Mouse (Mus musculus) midbrain, embryonic 12.5 days (tissue): ENCODE data around the gene Kctd20. TPM values are rescaled to one million over a fixed set of nuclear protein-coding genes. Genes with fewer than 3 reads are reported as not detected.
A peak's percentile ranks its signal among the peaks of the same experiment; 100 is the strongest.

Experiments used
- ATAC-seq: fragments of 200-750 bp; cut with Nextera tagmentation; 2 replicates; pipeline ENCODE4 v1.8.0; 2017; ENCODE audit warnings: low read depth, moderate TSS enrichment, moderate library complexity; ENCODE audit not compliant: low FRiP score
- H3K27ac ChIP-seq: fragments of 300-500 bp; sonication (generic); replicated peaks from 2 replicates; pipeline ENCODE4 v1.5.1; 2016; ENCODE audit warnings: mild to moderate bottlenecking
- H3K27me3 ChIP-seq: fragments of 300-500 bp; sonication (generic); 2 replicates; pipeline ENCODE4 v1.6.1; 2016; ENCODE audit warnings: mild to moderate bottlenecking
- H3K36me3 ChIP-seq: fragments of 300-500 bp; sonication (generic); 2 replicates; pipeline ENCODE4 v1.6.1; 2016
- H3K4me1 ChIP-seq: fragments of 300-500 bp; sonication (generic); 2 replicates; pipeline ENCODE4 v1.6.1; 2016
- H3K4me2 ChIP-seq: fragments of 300-500 bp; sonication (generic); replicated peaks from 2 replicates; pipeline ENCODE4 v1.6.1; 2016; ENCODE audit warnings: mild to moderate bottlenecking, moderate library complexity
- H3K4me3 ChIP-seq: fragments of 300-500 bp; sonication (generic); 2 replicates; pipeline ENCODE4 v1.5.1; 2016; ENCODE audit warnings: mild to moderate bottlenecking
- H3K9ac ChIP-seq: fragments of 300-500 bp; sonication (generic); replicated peaks from 2 replicates; pipeline ENCODE4 v1.6.1; 2016; ENCODE audit warnings: mild to moderate bottlenecking, moderate library complexity
- H3K9me3 ChIP-seq: fragments of 300-500 bp; sonication (generic); 2 replicates; pipeline ENCODE4 v1.6.1; 2016; ENCODE audit warnings: mild to moderate bottlenecking
- WGBS: fragments of 180-500 bp; shearing (Covaris S2); methylation state at CpG from one replicate; pipeline ENCODE4 v1.1.7; 2016; 5-methylcytosine and 5-hydroxymethylcytosine counted together
- polyA plus RNA-seq: library from polyadenylated mRNA; unstranded; fragments of >200 nt; fragmentation: Nextera tagmentation; extraction: Ambion mirVana; gene quantifications from 2 replicates; pipeline ENCODE4 v1.2.1, GENCODE M21; 2016

Gene Kctd20
- polyA plus RNA-seq, 1 experiment from 2014 or later: 115 TPM

- H3K9me3 ChIP-seq: no peaks in the 10 kb centered on the region; the same call in 1 of the 2 replicates
- no peak overlapping the region for H3K4me2 ChIP-seq
- H3K4me3 ChIP-seq: no peak overlapping the region
- no peaks in the 10 kb centered on the region for H3K36me3 ChIP-seq
- no peaks in the 10 kb centered on the region for H3K27me3 ChIP-seq
- 91% methylated on average over 7 of the region's 7 CpGs for WGBS
- H3K4me1 ChIP-seq: no peaks in the 10 kb centered on the region
- H3K9ac ChIP-seq: no peak overlapping the region
- ATAC-seq: no peak
- no peak overlapping the region for H3K27ac ChIP-seq
These were observed 15.6 kb upstream of the Kctd20 start for GRCm38 (mm10) chr17:28936133-28936532.

- no peak for ATAC-seq
- WGBS: 79% methylated on average over 10 of the region's 10 CpGs
- Histone ChIP-seq H3K4me2 (no peak overlapping the region), H3K27ac (no peak overlapping the region), H3K36me3 (no peaks in the 10 kb centered on the region), H3K9me3 (no peaks in the 10 kb centered on the region; the same call in 1 of the 2 replicates), H3K9ac (no peak overlapping the region), H3K4me1 (no peaks in the 10 kb centered on the region), H3K4me3 (no peak overlapping the region), H3K27me3 (no peaks in the 10 kb centered on the region)
These were observed 15.0 kb upstream of the Kctd20 start for GRCm38 (mm10) chr17:28936622-28937345.

- no peak for ATAC-seq
- no peak overlapping the region for H3K4me2 ChIP-seq
- 87% methylated on average over 25 of the region's 25 CpGs for WGBS
These were observed 10.8 kb upstream of the Kctd20 start for GRCm38 (mm10) chr17:28940776-28941555.

GRCm38 (mm10) chr17:28942101-28942500 lies 9.6 kb upstream of the Kctd20 start:
- Histone ChIP-seq H3K4me1 (no peaks in the 10 kb centered on the region), H3K27ac (no peak overlapping the region), H3K4me3 (no peak overlapping the region), H3K36me3 (no peaks in the 10 kb centered on the region), H3K9me3 (peaks cover 1% of the 10 kb centered on the region; the same call in 1 of the 2 replicates), H3K9ac (no peak overlapping the region), H3K27me3 (no peaks in the 10 kb centered on the region), H3K4me2 (no peak overlapping the region)
- 83% methylated on average over 10 of the region's 11 CpGs for WGBS
- ATAC-seq: no peak

More at GRCm38 (mm10) chr17:28940776-28941555, 10.8 kb upstream of the Kctd20 start:
- Histone ChIP-seq H3K4me3 (no peak overlapping the region), H3K36me3 (no peaks in the 10 kb centered on the region), H3K27ac (no peak overlapping the region), H3K9ac (no peak overlapping the region), H3K9me3 (no peaks in the 10 kb centered on the region; the same call in 1 of the 2 replicates), H3K27me3 (no peaks in the 10 kb centered on the region), H3K4me1 (no peaks in the 10 kb centered on the region)

DNA sequence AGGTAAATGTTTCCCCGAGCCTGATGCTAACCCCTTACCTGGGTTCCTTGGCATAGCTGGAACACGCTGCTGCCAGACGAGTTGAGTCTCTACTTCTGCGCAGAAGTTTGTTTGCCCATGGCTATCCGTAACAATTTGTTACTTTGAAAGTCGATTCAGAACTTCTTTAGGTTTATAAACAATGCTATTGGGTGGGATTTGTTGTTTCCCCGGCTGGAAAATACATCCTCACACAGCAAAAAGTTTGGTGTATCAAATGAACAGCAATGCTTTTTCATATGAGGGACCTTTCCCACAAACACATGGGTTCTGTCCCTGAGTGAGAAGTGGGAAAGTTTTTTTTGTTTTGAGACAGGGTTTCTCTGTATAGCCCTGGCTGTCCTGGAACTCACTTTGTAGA lies 8.0 kb upstream of the Kctd20 start, which contains the start of gene Pxt1:
Gene Pxt1 (minus strand): TSS at position 101 of the 400 bp plus-strand sequence.
- no peak for ATAC-seq
- Histone ChIP-seq H3K9me3 (peaks cover 6% of the 10 kb centered on the region; the same call in 1 of the 2 replicates), H3K4me1 (no peaks in the 10 kb centered on the region), H3K4me3 (no peak within 1 kb of the TSS), H3K36me3 (no peaks in the 10 kb centered on the region), H3K9ac (no peak within 1 kb of the TSS), H3K27me3 (no peaks in the 10 kb centered on the region), H3K27ac (no peak within 1 kb of the TSS), H3K4me2 (no peak within 1 kb of the TSS)
- WGBS: 88% methylated on average over 7 of the region's 7 CpGs

GRCm38 (mm10) chr17:28944481-28944880 lies 7.3 kb upstream of the Kctd20 start:
- H3K4me1 ChIP-seq: no peaks in the 10 kb centered on the region
- no peaks in the 10 kb centered on the region for H3K36me3 ChIP-seq
- H3K27ac ChIP-seq: no peak overlapping the region
- H3K4me3 ChIP-seq: no peak overlapping the region
- H3K9me3 ChIP-seq: peaks cover 6% of the 10 kb centered on the region; the same call in 1 of the 2 replicates
- no peak overlapping the region for H3K4me2 ChIP-seq
- WGBS: 92% methylated on average over 7 of the region's 7 CpGs
- H3K27me3 ChIP-seq: no peaks in the 10 kb centered on the region
- ATAC-seq: no peak
- H3K9ac ChIP-seq: no peak overlapping the region

GRCm38 (mm10) chr17:28947011-28947939 lies 4.5 kb upstream of the Kctd20 start:
- Histone ChIP-seq H3K9me3 (peaks cover 6% of the 10 kb centered on the region; the same call in 1 of the 2 replicates), H3K36me3 (no peaks in the 10 kb centered on the region), H3K4me1 (peaks cover 5% of the 10 kb centered on the region), H3K4me2 (no peak overlapping the region), H3K9ac (no peak overlapping the region), H3K4me3 (no peak overlapping the region), H3K27ac (no peak overlapping the region), H3K27me3 (no peaks in the 10 kb centered on the region)
- ATAC-seq: no peak
- 91% methylated on average over 19 of the region's 19 CpGs for WGBS

- Histone ChIP-seq H3K27ac (no peak overlapping the region), H3K9ac (no peak overlapping the region), H3K9me3 (peaks cover 6% of the 10 kb centered on the region; the same call in 1 of the 2 replicates), H3K36me3 (no peaks in the 10 kb centered on the region), H3K27me3 (no peaks in the 10 kb centered on the region), H3K4me3 (no peak overlapping the region), H3K4me2 (no peak overlapping the region), H3K4me1 (peaks cover 11% of the 10 kb centered on the region)
- no peak for ATAC-seq
- 86% methylated on average over 4 of the region's 4 CpGs for WGBS
These were observed 3.1 kb upstream of the Kctd20 start for GRCm38 (mm10) chr17:28948661-28949060.

DNA sequence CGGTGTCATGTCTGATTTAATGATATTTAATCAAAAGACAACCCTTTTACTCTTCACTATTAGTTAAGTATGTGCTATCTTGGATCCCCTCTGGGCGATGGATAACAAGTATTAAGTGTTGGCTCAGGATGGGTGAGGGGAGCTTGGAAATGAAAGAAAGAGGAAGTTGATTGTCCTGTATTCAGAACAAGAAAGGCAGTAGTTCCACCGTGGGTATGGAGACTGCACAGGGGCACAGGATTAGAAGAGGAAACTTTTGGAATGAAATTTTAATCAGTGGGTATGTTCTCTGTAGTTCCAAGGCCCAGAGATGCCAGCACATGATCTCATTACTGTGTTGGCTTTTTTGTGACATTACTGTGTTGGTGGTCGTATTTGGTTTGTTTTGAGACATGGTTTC lies 999 bp upstream of the Kctd20 start:
- H3K27ac ChIP-seq: no peak overlapping the region

DNA sequence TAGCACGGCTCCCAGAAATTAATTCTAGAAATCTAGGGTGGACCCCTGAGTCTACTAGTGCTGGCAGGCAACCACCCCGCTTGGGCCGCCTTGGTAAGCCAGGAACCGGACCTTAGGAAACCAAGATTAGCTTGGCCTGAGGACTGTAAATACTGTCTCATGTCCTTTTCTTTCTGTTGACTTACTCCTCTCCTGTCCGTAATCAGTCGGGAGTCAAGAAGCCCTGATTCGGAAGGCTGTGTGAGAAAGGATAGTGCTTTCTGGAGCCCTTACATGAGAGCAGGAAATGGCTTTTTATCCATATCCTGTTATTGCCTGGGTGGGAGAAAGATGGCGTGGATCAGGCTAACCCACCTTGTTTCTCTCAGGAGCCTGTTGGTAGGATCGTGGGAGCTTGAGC lies 1.5 kb downstream of the Kctd20 start:
- Histone ChIP-seq H3K4me2 (peak overlapping the region; percentile 74), H3K27me3 (no peaks in the 10 kb centered on the region), H3K9ac (peak overlapping the region; percentile 75), H3K27ac (peak overlapping the region; percentile 10), H3K4me3 (peak overlapping the region; percentile 70), H3K9me3 (no peaks in the 10 kb centered on the region), H3K4me1 (peaks cover 21% of the 10 kb centered on the region), H3K36me3 (peaks cover 13% of the 10 kb centered on the region)
- 33% methylated on average over 9 of the region's 9 CpGs for WGBS
- no peak for ATAC-seq

More for the DNA sequence above, 999 bp upstream of the Kctd20 start:
- H3K4me2 ChIP-seq: no peak overlapping the region
- H3K9ac ChIP-seq: no peak overlapping the region
- 87% methylated on average over 4 of the region's 4 CpGs for WGBS
- ATAC-seq: no peak
- no peak overlapping the region for H3K4me3 ChIP-seq
- peaks cover 6% of the 10 kb centered on the region; the same call in 1 of the 2 replicates for H3K9me3 ChIP-seq
- H3K4me1 ChIP-seq: peaks cover 21% of the 10 kb centered on the region
- no peaks in the 10 kb centered on the region for H3K27me3 ChIP-seq
- no peaks in the 10 kb centered on the region for H3K36me3 ChIP-seq

DNA sequence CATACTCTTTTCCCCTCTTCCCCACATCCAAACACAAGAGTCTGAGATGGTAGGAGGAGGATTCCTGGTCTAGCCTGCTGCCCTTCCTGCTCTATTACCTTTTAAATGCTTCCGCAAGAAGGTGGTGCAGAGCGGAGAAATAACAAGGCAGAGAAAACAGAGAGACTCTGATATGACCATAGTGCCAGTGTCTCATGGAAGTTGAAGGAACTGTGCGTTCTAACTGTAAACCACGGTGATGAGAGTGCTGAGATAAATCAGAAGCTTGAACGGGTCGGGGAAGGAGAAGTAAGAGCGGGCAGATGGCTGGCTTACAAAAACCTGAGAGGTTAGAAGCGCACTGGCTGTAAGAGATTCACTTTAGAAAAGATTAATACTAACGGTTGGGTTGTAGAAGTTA lies 2.7 kb downstream of the Kctd20 start:
- no peaks in the 10 kb centered on the region for H3K27me3 ChIP-seq
- H3K27ac ChIP-seq: no peak overlapping the region
- WGBS: 99% methylated on average over 9 of the region's 9 CpGs
- H3K9me3 ChIP-seq: no peaks in the 10 kb centered on the region
- H3K4me1 ChIP-seq: peaks cover 21% of the 10 kb centered on the region
- no peak overlapping the region for H3K9ac ChIP-seq
- peaks cover 15% of the 10 kb centered on the region for H3K36me3 ChIP-seq
- peak overlapping the region; percentile 7 for H3K4me3 ChIP-seq
- ATAC-seq: no peak
- peak overlapping the region; percentile 74 for H3K4me2 ChIP-seq
